Mouse (Mus musculus) MEL (cell line): ENCODE measurements around the gene Atp5g3. TPM values are rescaled to one million over a fixed set of nuclear protein-coding genes. Genes with fewer than 3 reads are reported as not detected.

Experiments used
- DNase-seq: peaks from one replicate; pipeline ENCODE4 v3.0.0; 2011; ENCODE audit warnings: low read depth, low spot score
- H3K27ac ChIP-seq: 2 replicates; pipeline ENCODE4 v1.5.1; 2012; ENCODE audit warnings: low read depth, mild to moderate bottlenecking, control low read depth, low read length, moderate library complexity; ENCODE audit not compliant: control insufficient read depth
- H3K27me3 ChIP-seq, 2 experiments: fragments of 150-350 bp in 1 of 2; sonication (generic) in 1 of 2; 2 replicates each; pipeline ENCODE4 v1.6.1; 2012; ENCODE audit warnings: low read length in 2 of 2, mild to moderate bottlenecking in 2 of 2, improper control_type of control experiment in 1 of 2, moderate library complexity in 1 of 2; ENCODE audit not compliant: insufficient read depth in 2 of 2, control insufficient read depth in 1 of 2
- H3K36me3 ChIP-seq, 2 experiments: 2 replicates each; pipeline ENCODE4 v1.6.1; 2012 to 2014; ENCODE audit warnings: low read length in 2 of 2, improper control_type of control experiment in 1 of 2, inconsistent platforms in 1 of 2, mild to moderate bottlenecking in 1 of 2; ENCODE audit not compliant: insufficient read depth in 2 of 2, control insufficient read depth in 1 of 2
- H3K4me1 ChIP-seq, 2 experiments: fragments of 150-350 bp in 1 of 2; sonication (generic) in 1 of 2; 2 replicates each; pipeline ENCODE4 v1.6.1; 2012; ENCODE audit warnings: low read length in 2 of 2, improper control_type of control experiment in 1 of 2, mild to moderate bottlenecking in 1 of 2; ENCODE audit not compliant: insufficient read depth in 2 of 2, control insufficient read depth in 1 of 2
- H3K4me3 ChIP-seq, 2 experiments: fragments of 150-350 bp in 1 of 2; sonication (generic) in 1 of 2; 2 replicates each; pipeline ENCODE4 v1.5.1; 2012; ENCODE audit warnings: low read depth in 2 of 2, low read length in 2 of 2, mild to moderate bottlenecking in 2 of 2, moderate library complexity in 2 of 2, control low read depth in 1 of 2, improper control_type of control experiment in 1 of 2; ENCODE audit not compliant: control insufficient read depth in 1 of 2, insufficient read depth in 1 of 2
- H3K79me2 ChIP-seq: 2 replicates; pipeline ENCODE4 v1.6.1; 2012; ENCODE audit warnings: mild to moderate bottlenecking, low read length, moderate library complexity; ENCODE audit not compliant: control insufficient read depth, poor library complexity, insufficient read depth
- H3K9ac ChIP-seq: 2 replicates; pipeline ENCODE4 v1.6.1; 2012; ENCODE audit warnings: low read depth, mild to moderate bottlenecking, control low read depth, low read length, moderate library complexity; ENCODE audit not compliant: control insufficient read depth, poor library complexity, severe bottlenecking
- H3K9me3 ChIP-seq: fragments of 150-350 bp; sonication (generic); replicated peaks from 2 replicates; pipeline ENCODE4 v1.6.1; 2012; ENCODE audit warnings: mild to moderate bottlenecking, low read length, improper control_type of control experiment, moderate library complexity; ENCODE audit not compliant: insufficient read depth
- CHD1 ChIP-seq: IDR thresholded peaks from 2 replicates; pipeline ENCODE4 v1.6.1; 2012; ENCODE audit warnings: low read depth, mild to moderate bottlenecking, inconsistent platforms, low read length, improper control_type of control experiment
- CHD2 ChIP-seq: IDR thresholded peaks from 2 replicates; pipeline ENCODE4 v1.6.1; 2011; ENCODE audit warnings: low read length, improper control_type of control experiment
- CTCF ChIP-seq, 3 experiments: IDR thresholded peaks in 2 of 3; conservative IDR thresholded peaks in 1 of 3; 2 replicates each; pipeline ENCODE4 v1.5.1; 2011 to 2012; ENCODE audit warnings: low read length in 3 of 3, low read depth in 2 of 3, mild to moderate bottlenecking in 2 of 3, improper control_type of control experiment in 1 of 3, inconsistent platforms in 1 of 3, mixed read lengths in 1 of 3, moderate library complexity in 1 of 3; ENCODE audit not compliant: control insufficient read depth in 1 of 3, insufficient read depth in 1 of 3, poor library complexity in 1 of 3, severe bottlenecking in 1 of 3
- E2F4 ChIP-seq: IDR thresholded peaks from 2 replicates; pipeline ENCODE4 v1.6.1; 2011; ENCODE audit warnings: low read depth, low read length, improper control_type of control experiment, borderline replicate concordance
- ELF1 ChIP-seq: IDR thresholded peaks from 2 replicates; pipeline ENCODE4 v1.6.1; 2014; ENCODE audit warnings: low read depth, mild to moderate bottlenecking, inconsistent platforms, low read length, improper control_type of control experiment, moderate library complexity
- EP300 ChIP-seq, 2 experiments: IDR thresholded peaks; 2 replicates each; pipeline ENCODE4 v1.6.1; 2011; ENCODE audit warnings: improper control_type of control experiment in 2 of 2, low read length in 2 of 2, low read depth in 1 of 2, mild to moderate bottlenecking in 1 of 2
- ETS1 ChIP-seq: IDR thresholded peaks from 2 replicates; pipeline ENCODE4 v1.6.1; 2012; ENCODE audit warnings: low read depth, mild to moderate bottlenecking, inconsistent platforms, low read length, improper control_type of control experiment, moderate library complexity
- GABPA ChIP-seq: IDR thresholded peaks from 2 replicates; pipeline ENCODE4 v1.6.1; 2012; ENCODE audit warnings: low read depth, mild to moderate bottlenecking, inconsistent platforms, low read length, improper control_type of control experiment, moderate library complexity
- HCFC1 ChIP-seq: IDR thresholded peaks from 2 replicates; pipeline ENCODE4 v1.6.1; 2012; ENCODE audit warnings: low read depth, mild to moderate bottlenecking, inconsistent platforms, low read length, improper control_type of control experiment, moderate library complexity
- JUND ChIP-seq: IDR thresholded peaks from 2 replicates; pipeline ENCODE4 v1.6.1; 2011; ENCODE audit warnings: low read depth, mild to moderate bottlenecking, improper control_type of control experiment, low read length
- KAT2A ChIP-seq: conservative IDR thresholded peaks from 2 replicates; pipeline ENCODE4 v1.6.1; 2012; ENCODE audit warnings: low read depth, low read length, improper control_type of control experiment, inconsistent platforms
- MAFK ChIP-seq: IDR thresholded peaks from 2 replicates; pipeline ENCODE4 v1.6.1; 2011; ENCODE audit warnings: low read depth, mild to moderate bottlenecking, low read length, improper control_type of control experiment, borderline replicate concordance
- MAX ChIP-seq: IDR thresholded peaks from 2 replicates; pipeline ENCODE4 v1.6.1; 2011; ENCODE audit warnings: low read length, improper control_type of control experiment
- MXI1 ChIP-seq: IDR thresholded peaks from 2 replicates; pipeline ENCODE4 v1.6.1; 2011; ENCODE audit warnings: mild to moderate bottlenecking, low read depth, low read length, improper control_type of control experiment
- MYB ChIP-seq: IDR thresholded peaks from 2 replicates; pipeline ENCODE4 v1.6.1; 2011; ENCODE audit warnings: mild to moderate bottlenecking, low read depth, low read length, improper control_type of control experiment
- MYC ChIP-seq: IDR thresholded peaks from 2 replicates; pipeline ENCODE4 v1.6.1; 2011; ENCODE audit warnings: low read depth, mild to moderate bottlenecking, low read length, improper control_type of control experiment, moderate library complexity
- NELFE ChIP-seq: IDR thresholded peaks from 2 replicates; pipeline ENCODE4 v1.6.1; 2011; ENCODE audit warnings: low read depth, low read length, improper control_type of control experiment
- NRF1 ChIP-seq: IDR thresholded peaks from 2 replicates; pipeline ENCODE4 v1.6.1; 2014; ENCODE audit warnings: low read depth, mild to moderate bottlenecking, inconsistent platforms, low read length, improper control_type of control experiment, moderate library complexity; ENCODE audit not compliant: poor library complexity, insufficient read depth, severe bottlenecking
- POLR2A ChIP-seq, 2 experiments: IDR thresholded peaks; 2 replicates each; pipeline ENCODE4 v1.6.1; 2011 to 2012; ENCODE audit warnings: low read length in 2 of 2, mild to moderate bottlenecking in 2 of 2, control low read depth in 1 of 2, improper control_type of control experiment in 1 of 2, low read depth in 1 of 2, moderate library complexity in 1 of 2; ENCODE audit not compliant: control insufficient read depth in 1 of 2, insufficient read depth in 1 of 2, poor library complexity in 1 of 2
- POLR2AphosphoS2 ChIP-seq: IDR thresholded peaks from 2 replicates; pipeline ENCODE4 v1.6.1; 2011; ENCODE audit warnings: low read length, improper control_type of control experiment
- POLR2AphosphoS5 ChIP-seq: IDR thresholded peaks from 2 replicates; pipeline ENCODE4 v1.6.1; 2012; ENCODE audit warnings: low read depth, borderline replicate concordance, mild to moderate bottlenecking, inconsistent platforms, low read length, moderate library complexity, mixed read lengths
- RCOR1 ChIP-seq: IDR thresholded peaks from 2 replicates; pipeline ENCODE4 v1.6.1; 2012; ENCODE audit warnings: low read depth, mild to moderate bottlenecking, inconsistent platforms, low read length, improper control_type of control experiment
- SIN3A ChIP-seq: IDR thresholded peaks from 2 replicates; pipeline ENCODE4 v1.6.1; 2012; ENCODE audit warnings: low read length, improper control_type of control experiment, inconsistent platforms
- SMC3 ChIP-seq: IDR thresholded peaks from 2 replicates; pipeline ENCODE4 v1.6.1; 2011; ENCODE audit warnings: low read depth, low read length, improper control_type of control experiment
- TAL1 ChIP-seq: IDR thresholded peaks from 2 replicates; pipeline ENCODE4 v1.6.1; 2012; ENCODE audit warnings: mild to moderate bottlenecking, inconsistent platforms, low read length, moderate library complexity, mixed read lengths
- TBP ChIP-seq: IDR thresholded peaks from 2 replicates; pipeline ENCODE4 v1.8.0; 2011; ENCODE audit warnings: low read depth, low read length, improper control_type of control experiment
- TCF12 ChIP-seq: IDR thresholded peaks from 2 replicates; pipeline ENCODE4 v1.6.1; 2014; ENCODE audit warnings: low read depth, mild to moderate bottlenecking, inconsistent platforms, low read length, improper control_type of control experiment, moderate library complexity
- UBTF ChIP-seq: IDR thresholded peaks from 2 replicates; pipeline ENCODE4 v1.6.1; 2012; ENCODE audit warnings: low read depth, mild to moderate bottlenecking, inconsistent platforms, low read length, improper control_type of control experiment, moderate library complexity, borderline replicate concordance; ENCODE audit not compliant: insufficient read depth
- USF1 ChIP-seq: IDR thresholded peaks from 2 replicates; pipeline ENCODE4 v1.6.1; 2014; ENCODE audit warnings: low read depth, mild to moderate bottlenecking, inconsistent platforms, low read length, improper control_type of control experiment, moderate library complexity
- USF2 ChIP-seq, 2 experiments: IDR thresholded peaks; 2 replicates each; pipeline ENCODE4 v1.6.1; 2011 to 2012; ENCODE audit warnings: improper control_type of control experiment in 2 of 2, low read length in 2 of 2, borderline replicate concordance in 1 of 2, inconsistent platforms in 1 of 2, low read depth in 1 of 2, mild to moderate bottlenecking in 1 of 2; ENCODE audit not compliant: insufficient read depth in 1 of 2
- ZC3H11A ChIP-seq: IDR thresholded peaks from 2 replicates; pipeline ENCODE4 v1.6.1; 2012; ENCODE audit warnings: low read depth, mild to moderate bottlenecking, inconsistent platforms, low read length, improper control_type of control experiment
- ZMIZ1 ChIP-seq: IDR thresholded peaks from 2 replicates; pipeline ENCODE4 v1.6.1; 2012; ENCODE audit warnings: low read depth, mild to moderate bottlenecking, inconsistent platforms, low read length, improper control_type of control experiment, moderate library complexity
- ZNF384 ChIP-seq: IDR thresholded peaks from 2 replicates; pipeline ENCODE4 v1.6.1; 2012; ENCODE audit warnings: low read depth, mild to moderate bottlenecking, inconsistent platforms, low read length, improper control_type of control experiment
- polyA plus RNA-seq, 2 experiments: library from polyadenylated mRNA; stranded (reverse) in 1 of 2; unstranded in 1 of 2; fragments of >175 nt in 1 of 2; fragments of >200 nt in 1 of 2; gene quantifications; 2 replicates each; pipeline versions ENCODE4 v1.2.1 to v1.2.4; 2012; ENCODE audit warnings: low replicate concordance in 2 of 2, low read depth in 1 of 2; ENCODE audit not compliant: insufficient read length in 2 of 2, insufficient read depth in 1 of 2, missing spikeins in 1 of 2
- total RNA-seq: library from RNA; depleted of rRNA; stranded (reverse); fragments of 300-350 nt; gene quantifications from 2 replicates; pipeline ENCODE4 v1.2.3, GENCODE M21; 2012

The Atp5g3 gene
- total and polyA plus RNA-seq, 3 experiments: 199 to 520 (median 503) TPM

- no peaks in the 10 kb centered on the region for H3K27me3 ChIP-seq
- peaks cover 13% of the 10 kb centered on the region for H3K79me2 ChIP-seq
- DNase-seq: peak; percentile 66
- no peaks in the 10 kb centered on the region for H3K9me3 ChIP-seq
- peaks cover 3 to 8% of the 10 kb centered on the region in 2 experiments; a peak in 3 of 4 replicates for H3K4me1 ChIP-seq
- peak overlapping the region; percentile 72 to 89 for H3K4me3 ChIP-seq
- peak overlapping the region; percentile 92 for H3K9ac ChIP-seq
- TF ChIP-seq KAT2A (no peak), E2F4 (no peak), GABPA (no peak), POLR2A (IDR thresholded peaks at IDR 0.05; ENCODE audit: control insufficient read depth in 1 of 2, insufficient read depth in 1 of 2, low read depth in 1 of 2, low read length in 2 of 2, poor library complexity in 1 of 2) (no peak), TBP (0 out of 2 replicates have a peak, but pooled peaks have one; percentile 28), NRF1 (no peak), ELF1 (no peak), ZMIZ1 (peak; percentile 28; the same call in 1 of the 2 replicates), UBTF (0 out of 2 replicates have a peak, but pooled peaks have one; percentile 44), POLR2AphosphoS5 (no peak), USF2 (IDR thresholded peaks at IDR 0.05; ENCODE audit: borderline replicate concordance in 1 of 2, insufficient read depth in 1 of 2, low read depth in 1 of 2, low read length in 2 of 2) (no peak), USF1 (no peak), CHD1 (no peak), RCOR1 (no peak), ZC3H11A (no peak), HCFC1 (peak; percentile 48; the same call in 1 of the 2 replicates), ETS1 (no peak), MYB (no peak), MAX (no peak), ZNF384 (no peak), MYC (0 out of 2 replicates have a peak, but pooled peaks have one; percentile 22), MAFK (no peak), TAL1 (no peak), TCF12 (no peak), CHD2 (no peak), SMC3 (no peak), JUND (no peak), SIN3A (peak; percentile 3; the same call in 1 of the 2 replicates), CTCF (IDR thresholded peaks at IDR 0.05 in 2 of 3, conservative IDR thresholded peaks at IDR 0.05 in 1 of 3; ENCODE audit: control insufficient read depth in 1 of 3, insufficient read depth in 1 of 3, low read depth in 2 of 3, low read length in 3 of 3, poor library complexity in 1 of 3, severe bottlenecking in 1 of 3) (no peak), EP300 (IDR thresholded peaks at IDR 0.05; ENCODE audit: low read depth in 1 of 2, low read length in 2 of 2) (no peak), MXI1 (no peak; the same call in 1 of the 2 replicates), NELFE (no peak), POLR2AphosphoS2 (no peak)
- peaks cover 23% of the 10 kb centered on the region in 2 experiments for H3K36me3 ChIP-seq
- H3K27ac ChIP-seq: peak overlapping the region; percentile 79
Measured at GRCm38 (mm10) chr2:73910571-73911174, 453 bp downstream of the Atp5g3 start.
